ENCODE assay signal across 9 mouse cellular contexts in the genomic region with DNA sequence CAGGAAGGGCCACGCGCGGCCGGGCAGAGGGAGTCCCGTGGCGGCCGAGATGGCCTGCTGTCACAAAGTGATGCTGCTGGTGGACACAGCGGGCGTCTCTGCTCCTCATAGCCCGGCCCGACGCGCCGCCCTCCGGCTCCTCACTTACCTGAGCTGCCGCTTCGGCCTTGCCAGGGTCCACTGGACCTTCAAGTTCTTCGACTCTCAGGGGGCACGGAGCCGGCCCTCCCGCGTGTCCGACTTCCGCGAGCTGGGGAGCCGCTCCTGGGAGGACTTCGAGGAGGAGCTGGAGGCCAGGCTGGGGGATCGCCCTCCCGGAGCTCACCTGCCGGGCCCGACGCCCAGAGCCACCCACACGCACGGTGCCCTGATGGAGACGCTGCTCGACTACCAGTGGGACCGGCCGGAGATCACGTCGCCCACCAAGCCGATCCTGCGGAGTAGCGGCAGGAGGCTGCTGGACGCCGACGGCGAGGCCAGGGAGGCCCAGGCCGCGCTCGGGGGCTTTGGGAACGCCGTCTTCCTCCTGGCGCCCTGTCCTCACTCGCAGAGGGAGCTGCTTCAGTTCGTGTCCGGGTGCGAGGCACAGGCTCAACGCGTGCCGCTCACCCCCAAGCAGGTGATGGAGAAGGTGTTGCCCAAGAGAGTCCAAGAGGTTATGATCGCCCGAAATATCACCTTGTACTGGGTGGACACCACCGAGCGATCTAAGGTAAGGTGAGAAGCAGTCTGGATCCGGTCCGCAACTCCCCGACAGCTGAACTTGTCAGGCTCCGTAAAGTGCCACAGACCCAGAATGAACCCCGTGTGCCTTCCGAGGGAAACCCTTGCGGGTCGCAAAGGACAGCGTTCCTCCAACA. TPM values are rescaled to one million over a fixed set of nuclear protein-coding genes. Genes with fewer than 3 reads are reported as not detected.
DNase-seq lines count a peak whose midpoint lies in the region; ATAC-seq lines count a peak whose summit lies in the region.
"Had no signal": no experiment of that assay in that cellular context is flagged by ENCODE, and none has a peak within 500 bp of the region (broad histone marks: within the 10 kb centered on the region; RNA-seq: fewer than 3 reads in every experiment).

No protein-coding gene starts in this region.

- no peaks in the 10 kb centered on the region; the same call in 1 of the 2 replicates for H3K27me3 ChIP-seq in erythroblast, embryonic 14.5 days (ENCODE audit: control insufficient read depth)
- H3K27me3 ChIP-seq in hindbrain, embryonic 16.5 days (replicated peaks; ENCODE audit: control insufficient read depth, insufficient read depth, low read length), result no peaks in the 10 kb centered on the region
- H3K27me3 ChIP-seq in midbrain, embryonic 15.5 days (replicated peaks), result no peaks in the 10 kb centered on the region

- H3K36me3 ChIP-seq in erythroblast, embryonic 14.5 days (ENCODE audit: control insufficient read depth), result peaks cover 42% of the 10 kb centered on the region
- no peaks in the 10 kb centered on the region for H3K36me3 ChIP-seq in hindbrain, embryonic 16.5 days (ENCODE audit: control insufficient read depth, insufficient read depth, low read length)
- H3K36me3 ChIP-seq in midbrain, embryonic 15.5 days (replicated peaks), result no peaks in the 10 kb centered on the region

- intact Hi-C loops in left cerebral cortex, postnatal 25 days (cut with DNase I), result loop anchor here (5.0 kb wide), 1 partner anchor 57 kb away; a partner anchor contains a TSS

- peak overlapping the region; percentile 99 for H3K4me2 ChIP-seq in hindbrain, embryonic 16.5 days (ENCODE audit: low read length)
- peak overlapping the region; percentile 100 for H3K4me2 ChIP-seq in midbrain, embryonic 15.5 days

- DNase-seq in thymus, postnatal 25 days, result peak; percentile 19
- DNase-seq in thymus, postnatal 36 days, result no peak
- DNase-seq in left cerebral cortex, postnatal 25 days (ENCODE audit: low spot score in 2 of 2), result no peak
- DNase-seq in thymus, postnatal 4 days, result no peak

- H3K27ac ChIP-seq in hindbrain, embryonic 16.5 days (ENCODE audit: low read depth, low read length), result no peak overlapping the region
- no peak overlapping the region for H3K27ac ChIP-seq in midbrain, embryonic 15.5 days

- no peaks in the 10 kb centered on the region for H3K9me3 ChIP-seq in erythroblast, embryonic 14.5 days (ENCODE audit: control insufficient read depth, low read length)
- no peaks in the 10 kb centered on the region for H3K9me3 ChIP-seq in hindbrain, embryonic 16.5 days (ENCODE audit: control insufficient read depth, low read length)
- H3K9me3 ChIP-seq in midbrain, embryonic 15.5 days, result no peaks in the 10 kb centered on the region

- ATAC-seq in erythroblast, adult 5-6 weeks (replicated peaks; ENCODE audit: low FRiP score, poor library complexity, severe bottlenecking), result no peak
- ATAC-seq in hindbrain, embryonic 16.5 days, result no peak; the same call in 1 of the 2 replicates
- ATAC-seq in midbrain, embryonic 15.5 days (replicated peaks), result peak; percentile 15; the same call in 1 of the 2 replicates

- H3K4me1 ChIP-seq in erythroblast, embryonic 14.5 days (ENCODE audit: control insufficient read depth), result peaks cover 41% of the 10 kb centered on the region
- H3K4me1 ChIP-seq in hindbrain, embryonic 16.5 days (ENCODE audit: control insufficient read depth, insufficient read depth, low read depth, low read length), result peaks cover 9% of the 10 kb centered on the region
- peaks cover 16% of the 10 kb centered on the region for H3K4me1 ChIP-seq in midbrain, embryonic 15.5 days

- under 1% methylated on average over 69 of the region's 73 CpGs for WGBS in hindbrain, embryonic 16.5 days
- under 1% methylated on average over 73 of the region's 73 CpGs for WGBS in midbrain, embryonic 15.5 days

- H3K9ac ChIP-seq in hindbrain, embryonic 16.5 days (ENCODE audit: low read depth, low read length), result peak overlapping the region; percentile 65
- H3K9ac ChIP-seq in midbrain, embryonic 15.5 days, result peak overlapping the region; percentile 47

- H3K4me3 ChIP-seq in erythroblast, embryonic 14.5 days (replicated peaks), result peak overlapping the region; percentile 79
- H3K4me3 ChIP-seq in hindbrain, embryonic 16.5 days (ENCODE audit: low read length), result peak overlapping the region; percentile 77
- H3K4me3 ChIP-seq in midbrain, embryonic 15.5 days, result peak overlapping the region; percentile 66

RNA-seq across cellular contexts. Expression of a gene that starts 0.5 kb away (rescaled TPM):
- polyA plus RNA-seq in erythroblast, embryonic 14.5 days (2012), result 1.7 and 1.9 TPM in 2 replicates
- total RNA-seq in erythroblast, adult 5-6 weeks (2015; ENCODE audit: low replicate concordance), result 11.9 and 15.3 TPM in 2 replicates
- 9.0 and 12.8 TPM in 2 replicates for total RNA-seq in erythroblast, adult 5-6 weeks (2017; ENCODE audit: low replicate concordance)
- 1.8 and 2.1 TPM in 2 replicates for polyA plus RNA-seq in hindbrain, embryonic 16.5 days (2015; fragmentation: Nextera tagmentation; extraction: Ambion mirVana)
- 1.5 and 2.2 TPM in 2 replicates for polyA plus RNA-seq in midbrain, embryonic 15.5 days (2015; fragmentation: Nextera tagmentation; extraction: Ambion mirVana)
- under 1 TPM in 1 of 2 experiments, not detected in 1; 0.11 TPM for total RNA-seq in left cerebral cortex, postnatal 25 days (2021)

RNA-seq across cellular contexts. Expression of a gene that starts 43.1 kb away (rescaled TPM):
- polyA plus RNA-seq in erythroblast, embryonic 14.5 days (2012), result 0.08 and 0.28 TPM in 2 replicates
- 0.42 TPM in 1 of 2 replicates, not detected in the other for total RNA-seq in erythroblast, adult 5-6 weeks (2015; ENCODE audit: low replicate concordance)
- 0.26 TPM in 1 of 2 replicates, not detected in the other for total RNA-seq in erythroblast, adult 5-6 weeks (2017; ENCODE audit: low replicate concordance)
- polyA plus RNA-seq in hindbrain, embryonic 16.5 days (2015; fragmentation: Nextera tagmentation; extraction: Ambion mirVana), result 5.5 and 5.7 TPM in 2 replicates
- 1.9 and 2.1 TPM in 2 replicates for polyA plus RNA-seq in midbrain, embryonic 15.5 days (2015; fragmentation: Nextera tagmentation; extraction: Ambion mirVana)
- total RNA-seq in left cerebral cortex, postnatal 25 days (2021), result 1 to 10 TPM; 2.0 to 2.8 TPM
- total RNA-seq: hematopoietic stem cell, adult 5-6 weeks had no signal

RNA-seq across cellular contexts. Expression of a gene that starts 55.0 kb away (rescaled TPM):
- 0.01 and 0.05 TPM in 2 replicates for polyA plus RNA-seq in erythroblast, embryonic 14.5 days (2012)
- 0.42 TPM in 1 of 2 replicates, not detected in the other for total RNA-seq in erythroblast, adult 5-6 weeks (2015; ENCODE audit: low replicate concordance)
- 0.09 TPM in 1 of 2 replicates, not detected in the other for total RNA-seq in erythroblast, adult 5-6 weeks (2017; ENCODE audit: low replicate concordance)
- polyA plus RNA-seq in hindbrain, embryonic 16.5 days (2015; fragmentation: Nextera tagmentation; extraction: Ambion mirVana), result 1.6 and 1.7 TPM in 2 replicates
- polyA plus RNA-seq in midbrain, embryonic 15.5 days (2015; fragmentation: Nextera tagmentation; extraction: Ambion mirVana), result 1.3 and 2.0 TPM in 2 replicates
- 1 to 10 TPM; 1.1 to 1.7 TPM for total RNA-seq in left cerebral cortex, postnatal 25 days (2021)
